Mouse (Mus musculus) cerebellum, postnatal 25 days (tissue): ENCODE data around the gene Ankib1.
"Not testable (repeated sequence)": the region's sequence is repeated elsewhere in the genome, so short reads cannot be mapped to it uniquely, and the experiment has no call there.

Source experiments
- DNase-seq, 2 experiments: peaks; one replicate each; pipeline ENCODE4 v3.0.0; 2021; ENCODE audit warnings: mixed read lengths in 2 of 2

The Ankib1 gene

DNA sequence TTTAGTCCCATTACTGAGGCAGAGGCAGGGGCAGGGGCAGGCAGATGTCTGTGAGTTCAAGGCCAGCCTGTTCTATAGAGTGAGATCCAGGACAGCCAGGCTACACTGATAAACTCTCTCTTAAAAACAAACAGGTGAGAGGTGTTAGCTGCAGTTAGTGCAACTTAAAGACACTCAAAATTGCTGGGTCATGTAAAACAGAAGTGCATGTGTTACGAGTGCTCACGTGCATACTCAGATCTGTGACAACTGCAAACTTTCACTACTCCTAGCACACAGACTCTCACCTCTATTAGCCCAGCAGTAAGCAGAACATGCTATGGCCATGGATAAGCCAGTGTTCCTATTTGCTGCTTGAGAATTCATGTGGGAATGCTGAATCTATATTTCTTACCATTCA, 79.3 kb downstream of the Ankib1 start:
- DNase-seq, result no peak

DNA sequence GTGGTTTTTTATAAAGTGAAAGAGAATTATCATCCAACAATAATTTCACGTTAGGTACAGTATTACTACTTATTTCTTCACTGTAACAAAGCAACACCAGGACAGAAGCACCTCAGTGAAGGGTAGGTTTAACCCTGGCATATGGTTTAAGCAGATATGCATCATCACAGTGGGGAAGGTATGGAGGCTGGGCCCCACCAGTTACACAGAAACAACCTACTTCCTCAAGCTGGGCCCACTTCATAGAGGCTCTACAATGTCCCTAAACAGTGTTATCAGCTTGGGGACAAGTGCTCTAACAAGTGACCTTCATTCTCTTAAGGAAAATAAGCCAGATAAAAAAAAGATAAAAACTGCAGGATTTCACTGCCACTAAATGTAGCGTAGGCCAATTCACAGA, 79.9 kb downstream of the Ankib1 start:
- no peak for DNase-seq

DNA sequence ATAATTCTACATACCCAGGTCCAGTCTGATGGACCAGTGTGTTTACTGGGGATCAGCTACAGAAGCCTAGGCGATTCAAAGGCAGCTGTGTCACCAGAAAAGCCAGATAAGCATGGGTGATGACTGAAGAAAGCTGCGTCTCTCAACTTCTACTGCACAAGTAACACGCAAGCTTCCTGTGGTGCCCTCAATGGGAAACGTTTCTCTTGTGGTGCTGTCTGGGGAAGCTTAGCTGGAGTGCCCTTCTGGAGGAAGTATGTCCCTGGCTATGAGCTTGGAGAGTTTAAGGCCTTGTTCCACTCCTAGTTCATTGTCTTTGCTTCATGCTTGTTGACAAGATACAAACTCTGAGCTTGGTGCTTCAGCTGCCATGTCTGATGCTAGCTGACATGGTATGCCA, 83.4 kb downstream of the Ankib1 start:
- no peak for DNase-seq

DNA sequence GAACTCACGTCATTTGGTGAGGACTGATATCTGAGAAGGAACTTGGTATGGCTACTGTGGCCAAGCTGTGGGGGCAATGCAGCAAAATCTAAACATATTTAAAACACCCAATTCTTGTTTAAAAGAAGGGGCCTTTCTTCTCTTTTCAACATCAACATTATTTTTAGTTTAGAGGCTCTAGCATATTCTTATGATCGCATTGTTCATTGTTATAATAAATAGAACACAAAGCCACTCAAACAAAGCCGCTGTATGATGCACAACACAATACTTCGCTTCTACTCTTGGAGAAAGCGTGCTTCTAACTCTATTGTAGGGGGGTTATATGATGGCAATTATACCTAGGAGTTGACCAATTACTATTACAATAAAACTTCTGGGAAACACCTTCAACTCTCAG, 86.9 kb downstream of the Ankib1 start:
- no peak for DNase-seq

DNA sequence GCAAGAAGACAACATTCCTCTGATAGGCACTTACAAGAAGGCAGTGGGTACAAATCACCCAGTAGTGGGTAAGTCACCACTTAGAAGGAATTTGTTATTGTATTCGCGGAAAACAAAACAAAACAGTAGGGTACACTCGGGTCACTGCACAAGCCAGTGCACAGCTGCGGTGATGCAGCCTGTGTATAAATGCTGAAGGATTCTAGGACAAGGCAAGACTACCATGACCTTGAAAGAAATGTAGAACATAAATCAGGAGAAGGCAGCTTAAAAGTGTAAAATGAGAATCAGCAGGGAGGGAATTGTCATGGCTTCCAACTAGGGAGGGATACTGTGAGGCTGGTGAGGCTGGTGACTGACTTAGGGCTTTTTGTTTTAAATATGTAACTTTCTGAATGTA, 100.5 kb downstream of the Ankib1 start:
- DNase-seq, result no peak

DNA sequence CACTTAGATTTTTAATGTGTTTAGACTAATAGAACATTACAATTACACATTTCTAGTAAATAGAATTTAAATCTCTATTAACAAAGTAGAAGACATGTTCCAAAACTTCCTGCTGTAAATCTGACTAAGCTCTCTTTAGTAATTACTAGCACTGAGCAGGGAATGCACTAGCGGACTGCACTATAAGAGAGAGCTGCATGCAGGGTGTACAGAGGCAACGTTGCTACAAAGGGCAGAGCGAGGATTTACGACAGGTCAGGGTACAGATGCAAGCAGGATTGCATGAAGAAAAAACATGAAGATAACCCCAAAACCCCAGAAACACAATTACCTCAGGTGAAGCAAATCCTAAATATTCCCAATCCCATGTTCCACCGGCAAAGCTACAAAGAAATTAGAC, 102.7 kb downstream of the Ankib1 start:
- DNase-seq, result no peak

DNA sequence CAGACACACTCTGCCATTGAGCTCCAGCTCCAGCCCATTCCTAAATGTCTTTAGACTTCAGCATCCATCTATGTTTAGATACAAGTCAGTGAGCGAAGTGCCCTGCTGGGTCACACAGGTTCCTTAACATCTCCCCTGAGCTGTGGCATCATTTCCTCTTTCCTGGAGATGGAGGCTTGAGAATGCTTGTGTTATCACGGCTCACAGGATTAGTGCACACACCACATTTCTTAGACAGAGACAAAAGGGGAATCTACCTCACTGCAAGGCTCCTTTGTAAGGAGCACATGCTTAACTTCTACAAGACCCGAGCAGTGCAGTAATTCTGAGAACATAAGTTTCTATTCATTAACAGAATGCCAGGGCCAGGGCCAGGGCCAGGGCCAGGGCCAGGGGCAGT, 106.7 kb downstream of the Ankib1 start:
- no peak for DNase-seq

DNA sequence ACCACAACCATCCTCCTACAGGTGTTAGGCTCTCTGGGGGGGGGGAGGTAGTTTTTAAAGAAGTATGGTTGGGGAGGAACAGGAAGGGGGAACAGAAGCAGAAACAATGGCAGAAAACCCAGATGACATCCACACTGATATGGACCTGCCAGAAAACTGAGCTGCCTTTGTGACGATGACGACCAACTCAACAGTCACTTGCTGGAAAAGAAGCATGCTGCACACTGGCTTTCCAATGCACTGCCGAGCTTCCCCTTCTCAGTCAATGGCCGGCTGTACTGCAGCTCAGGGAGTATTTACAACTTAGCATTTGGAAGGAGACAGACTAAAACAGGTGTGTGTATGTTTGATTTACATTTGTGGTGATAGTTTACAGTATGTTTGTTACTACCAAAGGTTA, 107.5 kb downstream of the Ankib1 start:
- DNase-seq, result no peak

DNA sequence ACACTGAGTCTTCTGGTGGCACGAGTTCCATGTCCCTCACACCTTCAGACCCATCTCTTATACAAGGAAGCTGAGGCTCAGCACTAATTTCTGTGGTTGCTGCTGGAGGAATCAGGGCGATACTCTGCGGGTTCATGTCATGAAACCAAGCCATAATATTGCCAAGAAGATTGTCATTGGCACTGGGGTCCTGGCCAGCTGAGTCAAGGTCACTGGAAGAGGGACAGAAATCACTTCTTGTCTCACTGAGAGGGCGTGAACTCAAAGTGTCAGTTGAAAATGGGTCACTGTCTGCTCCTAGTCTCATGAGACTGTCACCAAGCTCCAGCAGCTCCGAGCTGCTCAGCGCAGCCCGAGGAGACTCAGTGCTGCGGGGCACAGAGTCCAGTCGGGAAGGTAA, 109.8 kb downstream of the Ankib1 start:
- DNase-seq, result no peak

DNA sequence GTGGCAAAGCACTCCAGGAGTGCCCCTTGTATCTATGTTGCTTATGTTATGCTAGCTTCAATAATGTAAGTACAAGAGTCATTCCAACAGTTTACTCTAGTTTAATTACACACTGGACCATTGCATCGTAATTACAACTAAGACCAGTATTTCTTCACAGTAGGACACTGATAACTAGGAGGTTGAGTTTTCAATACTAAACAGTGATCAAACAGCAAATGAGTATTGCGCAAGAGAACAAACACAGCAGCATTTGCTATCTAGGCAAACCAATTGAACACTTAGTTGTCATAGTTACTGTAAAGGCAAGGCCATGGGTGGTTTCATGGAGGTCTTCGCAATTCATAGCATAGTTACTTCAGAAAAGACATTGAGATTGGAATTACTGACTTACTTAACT, 111.4 kb downstream of the Ankib1 start:
- DNase-seq, result no peak

DNA sequence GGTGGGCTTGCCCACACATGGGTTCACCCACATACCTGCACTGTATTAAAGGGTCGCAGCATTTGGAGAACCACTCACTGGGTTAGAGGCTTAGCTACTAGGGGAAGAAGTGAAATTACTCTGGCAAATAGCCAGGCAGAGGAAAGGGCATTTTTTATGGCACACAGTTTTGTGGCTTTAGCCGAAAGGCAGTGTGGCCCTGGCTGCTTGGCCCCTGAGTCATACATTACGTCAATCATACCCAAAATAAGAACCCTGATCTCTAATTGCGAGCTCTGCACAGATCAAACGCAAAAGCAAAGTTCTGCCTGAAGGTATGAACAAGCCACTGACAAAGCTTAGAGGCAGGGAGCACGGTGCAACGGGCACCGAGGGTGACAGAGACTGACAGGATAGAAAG, 114.4 kb downstream of the Ankib1 start:
- no peak for DNase-seq

DNA sequence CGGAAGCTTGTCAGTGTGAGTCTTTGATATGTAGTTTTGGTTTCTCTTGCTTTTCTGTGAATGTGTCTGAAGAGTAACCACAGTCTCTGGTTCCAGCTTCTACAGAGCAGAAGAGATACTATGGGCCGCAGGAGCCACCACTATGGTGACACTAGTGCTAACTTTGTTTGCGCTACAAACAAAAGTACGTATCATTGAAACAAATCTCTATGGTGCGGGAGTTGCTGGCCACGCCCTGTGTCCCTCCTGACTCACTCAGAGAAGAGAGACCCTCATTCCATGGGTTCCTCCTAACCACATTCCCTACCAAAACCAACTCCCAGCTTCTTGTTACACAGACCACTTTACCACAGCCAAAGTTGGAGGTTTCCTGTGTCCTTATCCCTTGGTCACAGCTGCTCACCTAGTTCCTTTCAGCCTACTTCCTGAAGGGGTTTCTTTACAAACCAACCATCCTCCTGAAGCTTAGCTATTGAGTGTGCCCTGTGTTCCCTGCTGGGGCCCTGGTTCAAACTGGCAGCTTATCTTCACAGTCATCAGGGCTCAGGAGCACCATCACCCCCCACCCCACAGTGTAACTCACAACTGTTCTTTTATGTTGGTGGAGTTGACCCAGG, 132.7 kb downstream of the Ankib1 start:
- no peak for DNase-seq

DNA sequence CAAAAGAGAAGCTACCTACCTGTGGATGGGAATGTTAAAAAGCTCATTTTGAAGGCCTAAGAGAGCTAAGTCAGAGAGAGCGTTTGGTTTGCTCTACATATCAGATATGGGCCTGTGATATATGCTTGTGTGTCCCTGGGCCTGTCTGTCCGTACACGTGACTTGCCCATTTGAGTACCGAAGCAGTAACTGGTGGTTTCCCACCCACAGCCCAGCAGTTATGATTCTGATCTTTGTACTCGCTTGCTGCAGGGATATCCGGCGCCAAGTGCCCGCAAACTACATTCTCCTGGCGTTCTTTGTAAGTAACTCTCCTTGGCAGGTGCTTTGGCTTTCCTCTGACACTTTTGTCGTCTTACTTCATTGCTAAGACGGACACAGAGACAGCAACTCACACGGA, 136.1 kb downstream of the Ankib1 start:
- DNase-seq, result no peak

DNA sequence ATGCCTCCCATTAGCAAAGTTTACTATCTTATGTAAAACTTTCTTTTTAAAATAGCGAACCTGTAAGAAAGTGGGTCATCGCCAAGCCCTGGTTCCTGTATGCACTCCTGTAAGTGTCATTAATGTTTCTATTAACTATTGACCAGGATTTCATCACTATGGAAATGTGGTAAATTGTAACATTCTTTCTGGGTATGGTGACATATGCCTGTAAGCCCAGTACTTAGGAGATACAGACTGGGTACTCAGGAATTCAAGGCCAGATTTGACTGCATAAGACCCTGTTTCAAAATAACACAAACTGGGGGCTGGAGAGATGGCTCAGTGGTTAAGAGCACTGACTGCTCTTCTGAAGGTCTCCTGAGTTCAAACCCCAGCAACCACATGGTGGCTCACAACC, 137.5 kb downstream of the Ankib1 start:
- no peak for DNase-seq

DNA sequence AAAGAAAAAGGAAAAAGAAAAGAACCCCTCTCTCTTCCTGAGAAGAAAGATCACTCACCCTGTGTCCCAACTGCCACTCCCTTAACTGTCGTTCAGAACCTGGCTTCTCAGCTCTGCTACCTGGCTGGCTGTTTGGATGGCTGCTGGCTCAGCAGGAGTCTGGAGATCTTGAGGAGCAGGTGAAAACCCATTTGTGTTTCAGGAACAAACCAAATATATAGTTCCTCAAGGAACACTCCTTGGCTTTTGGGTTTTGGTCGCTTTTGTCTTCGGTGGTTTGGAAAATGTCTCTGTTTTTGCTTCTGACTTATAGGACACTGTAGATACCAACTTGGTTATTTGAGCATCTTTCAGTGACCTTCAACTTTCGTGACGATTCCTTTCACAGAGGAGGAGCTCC, 145.6 kb downstream of the Ankib1 start, which contains the start of gene Gatad1:
TSS of gene Gatad1 (minus strand) at position 101 of the 400 bp plus-strand sequence.
- no peak for DNase-seq

DNA sequence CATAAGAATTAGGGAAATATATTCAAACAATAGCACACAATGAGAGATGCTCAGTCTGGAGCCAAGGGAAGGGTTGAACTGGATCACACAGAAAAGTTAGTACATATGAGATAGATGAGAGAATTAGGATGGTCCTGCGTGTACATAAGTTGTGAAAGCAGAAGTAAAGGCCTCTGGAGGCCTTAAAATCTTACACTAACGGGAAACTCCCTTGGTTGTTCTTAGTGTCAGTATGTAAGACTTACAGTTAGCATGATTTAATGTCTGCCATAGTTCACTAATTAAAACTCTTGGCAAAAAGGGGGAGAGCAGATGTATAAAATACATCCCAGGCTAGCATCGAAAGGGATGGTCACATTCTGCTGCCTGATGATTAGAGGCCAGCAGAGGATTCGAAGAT, 148.9 kb downstream of the Ankib1 start:
- no peak for DNase-seq

DNA sequence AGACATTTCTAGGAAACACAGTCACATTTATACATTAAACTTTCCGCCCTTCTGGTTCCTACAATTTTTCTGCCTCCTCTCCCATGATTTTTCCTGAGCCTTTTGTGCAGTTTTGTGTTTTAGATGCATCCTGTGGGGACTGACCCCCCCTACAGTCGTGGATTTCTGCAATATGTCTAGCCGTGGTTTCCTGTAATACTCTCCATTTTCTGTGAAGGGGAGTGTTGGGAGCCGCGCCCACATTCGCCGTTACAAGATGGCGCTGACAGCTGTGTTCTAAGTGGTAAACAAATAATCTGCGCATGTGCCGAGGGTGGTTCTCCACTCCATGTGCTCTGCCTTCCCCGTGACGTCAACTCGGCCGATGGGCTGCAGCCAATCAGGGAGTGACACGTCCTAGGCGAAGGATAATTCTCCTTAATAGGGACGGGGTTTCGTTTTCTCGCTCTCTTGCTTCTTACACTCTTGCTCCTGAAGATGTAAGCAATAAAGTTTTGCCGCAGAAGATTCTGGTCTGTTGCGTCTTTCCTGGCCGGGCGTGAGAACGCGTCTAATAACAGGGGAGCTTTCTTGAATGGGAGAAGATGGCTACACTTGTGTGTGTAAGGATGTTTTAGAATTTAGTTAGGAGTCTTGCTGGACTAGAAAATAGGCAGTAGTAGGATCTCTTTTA, 149.7 kb downstream of the Ankib1 start:
- not testable (repeated sequence) for DNase-seq

DNA sequence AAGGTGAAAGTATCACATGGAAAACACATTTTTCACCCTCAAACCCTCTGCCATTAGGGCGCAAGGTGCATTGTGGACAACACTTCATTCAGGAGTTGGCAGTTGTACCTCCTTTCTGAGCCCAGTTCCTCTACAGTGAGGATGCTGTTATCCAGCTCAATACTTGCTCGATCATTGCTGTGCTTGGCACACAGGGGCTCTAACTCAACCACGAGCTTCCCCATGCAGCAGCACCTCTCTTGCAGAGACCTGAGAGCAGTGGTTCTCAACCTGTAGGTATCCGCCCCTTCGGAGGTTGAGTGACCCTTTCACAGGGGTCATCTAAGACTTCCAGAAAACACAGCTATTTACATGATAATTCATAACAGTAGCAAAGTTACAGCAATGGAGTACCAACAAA, 151.1 kb downstream of the Ankib1 start:
- DNase-seq, result no peak

DNA sequence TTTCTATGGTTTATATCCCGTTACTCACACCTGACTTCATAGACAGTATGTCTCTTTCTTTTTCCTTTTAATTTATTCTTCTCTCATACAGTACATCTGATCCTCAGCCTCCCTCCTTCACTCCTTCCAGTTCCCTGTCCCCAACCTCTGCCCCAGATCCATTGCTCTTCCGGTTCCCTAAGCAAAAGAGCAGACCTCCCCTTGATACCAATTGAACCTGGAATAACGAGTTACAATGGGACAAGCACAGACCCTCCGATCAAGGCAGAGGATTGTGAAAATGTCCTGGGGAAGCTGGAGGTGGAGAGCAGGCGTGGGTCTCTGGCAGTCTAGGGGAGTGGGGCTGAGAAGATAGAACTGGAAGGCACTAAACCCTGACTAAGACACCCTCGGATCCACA, 151.8 kb downstream of the Ankib1 start, which contains the start of gene Tmbim7:
TSS of gene Tmbim7 (plus strand) at position 301 of the 400 bp plus-strand sequence.
- DNase-seq, result no peak

DNA sequence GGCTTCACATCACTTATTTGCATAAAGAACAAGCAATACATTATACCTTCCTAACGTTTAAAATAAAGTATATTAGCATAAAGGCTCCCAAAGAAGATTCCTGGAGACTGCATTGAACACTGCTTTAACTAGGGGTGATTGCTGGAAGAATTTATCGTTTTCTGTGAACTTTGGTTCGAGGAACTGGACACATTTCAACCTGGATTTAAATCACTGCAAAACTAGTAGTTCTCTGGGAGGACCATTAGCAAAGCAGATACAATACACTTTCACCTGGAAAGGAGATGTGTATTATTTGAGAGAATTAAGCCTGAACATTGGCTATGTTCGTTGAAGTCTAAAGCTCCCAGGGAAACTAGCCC, 153.9 kb downstream of the Ankib1 start:
- DNase-seq, result no peak

DNA sequence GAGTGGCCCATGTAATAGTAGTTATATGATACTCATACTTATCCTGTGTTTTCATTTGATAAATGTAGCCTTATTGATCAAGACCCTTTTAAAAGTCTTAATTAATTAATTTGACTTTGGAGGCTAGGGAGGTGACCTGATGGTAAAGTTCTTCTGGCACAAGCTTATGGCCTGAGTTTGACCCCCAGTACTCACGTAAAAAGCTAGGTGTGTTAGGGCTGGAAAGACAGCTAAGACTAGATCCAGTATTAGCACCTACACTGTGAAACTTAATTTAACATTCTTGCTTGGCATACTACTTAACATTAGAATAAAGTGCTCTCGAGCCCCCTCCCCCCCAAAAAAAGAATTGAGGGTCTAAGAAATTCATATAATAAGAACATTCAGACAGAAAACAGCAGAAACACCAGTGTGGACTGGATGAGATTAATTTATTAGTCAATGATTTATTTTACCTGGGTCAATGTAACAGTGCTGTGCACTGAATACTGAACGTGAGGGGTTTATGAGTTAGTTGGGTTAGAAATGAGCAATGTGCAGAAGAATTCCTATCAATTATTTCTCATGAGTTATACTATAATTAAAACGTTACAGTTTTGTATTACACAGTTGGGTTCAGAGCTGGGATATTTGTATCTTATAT, 154.4 kb downstream of the Ankib1 start:
- DNase-seq, result no peak

DNA sequence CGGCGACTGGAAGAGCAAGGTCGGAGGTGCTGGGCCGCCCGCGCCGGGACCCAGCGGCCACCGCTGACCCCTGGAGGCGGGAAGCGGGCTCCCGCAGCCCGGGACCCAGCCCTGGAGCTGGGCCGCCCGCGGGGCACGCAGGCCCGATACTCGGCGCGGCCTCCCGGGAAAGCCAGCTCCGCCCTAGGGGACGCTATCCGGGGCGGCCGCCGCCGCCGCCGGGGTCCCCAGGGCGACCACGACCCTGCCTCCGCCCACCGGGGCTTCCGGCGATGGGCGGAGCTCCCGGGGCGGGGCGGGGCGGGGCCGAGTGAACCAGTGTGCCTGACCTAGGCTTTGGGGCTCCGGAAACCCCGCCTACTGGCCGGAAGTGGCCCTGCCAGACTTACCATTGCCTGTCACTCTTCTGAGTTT, 155.0 kb downstream of the Ankib1 start:
- DNase-seq, result peak; percentile 86 to 92

DNA sequence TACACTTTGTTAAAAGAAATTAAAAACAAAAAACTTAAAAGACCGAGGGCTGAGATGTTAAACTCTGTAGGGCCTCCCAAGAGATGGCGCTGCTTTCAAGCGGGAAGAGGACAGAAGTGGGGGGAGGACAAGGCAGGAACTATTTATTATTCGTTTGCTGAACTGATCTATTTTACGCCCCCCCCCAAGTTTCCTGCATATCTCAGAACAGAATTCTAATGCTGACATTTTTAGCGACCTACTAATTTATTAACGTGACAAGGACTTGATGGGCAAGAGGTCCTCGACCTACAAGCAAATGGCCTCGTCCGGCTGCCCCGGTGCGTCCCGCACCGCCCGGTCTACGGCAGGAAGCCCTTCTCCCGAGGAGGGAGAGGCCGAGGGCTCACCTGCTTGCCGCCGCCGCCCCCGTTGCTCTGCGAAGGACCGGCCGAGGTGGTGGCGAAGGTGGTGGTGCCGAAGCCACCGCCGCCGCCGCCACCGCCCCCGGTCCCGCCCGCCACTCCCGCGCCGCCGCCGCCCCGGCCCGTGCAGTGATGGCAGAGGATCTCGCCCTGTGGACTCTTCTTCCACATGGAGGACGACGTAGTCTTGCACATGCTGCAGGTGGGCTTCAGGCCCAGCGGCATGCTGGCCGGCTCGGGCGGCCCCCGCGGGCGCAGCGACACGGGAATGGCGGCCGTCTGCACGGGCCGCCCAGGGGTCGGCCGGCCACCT, 155.6 kb downstream of the Ankib1 start:
- DNase-seq, result peak in 1 of 2 experiments; percentile 71

DNA sequence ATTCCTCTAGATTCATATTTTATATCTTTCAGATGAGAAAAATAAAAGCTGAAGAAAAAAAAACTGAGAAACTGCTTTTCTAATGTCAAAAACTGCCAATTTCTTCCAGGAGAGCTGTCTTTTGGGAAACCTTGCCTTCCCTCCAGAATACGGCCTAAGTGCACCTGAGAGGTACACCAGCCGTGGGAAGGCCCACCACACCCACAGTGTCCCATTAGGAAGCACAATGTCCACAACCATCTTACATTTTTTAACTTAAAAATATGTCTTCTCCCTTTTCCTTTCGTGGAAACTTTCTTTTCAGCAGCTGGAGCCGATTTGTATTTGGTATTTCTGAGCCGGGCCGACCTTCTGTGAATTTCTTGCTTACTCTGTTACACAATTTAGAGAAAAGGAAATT, 156.2 kb downstream of the Ankib1 start:
- no peak for DNase-seq
